Mouse (Mus musculus) embryonic fibroblast, embryonic 13.5 days (primary cell): ENCODE results near the gene Srgap2.

ENCODE experiments used
- CTCF ChIP-seq: IDR thresholded peaks from 2 replicates; pipeline ENCODE4 v1.5.1; 2011; ENCODE audit warnings: mild to moderate bottlenecking, control low read depth, low read length, moderate library complexity, borderline replicate concordance; ENCODE audit not compliant: insufficient read depth
- POLR2A ChIP-seq: IDR thresholded peaks from 2 replicates; pipeline ENCODE4 v1.6.1; 2011; ENCODE audit warnings: low read depth, mild to moderate bottlenecking, control low read depth, low read length, moderate library complexity

DNA sequence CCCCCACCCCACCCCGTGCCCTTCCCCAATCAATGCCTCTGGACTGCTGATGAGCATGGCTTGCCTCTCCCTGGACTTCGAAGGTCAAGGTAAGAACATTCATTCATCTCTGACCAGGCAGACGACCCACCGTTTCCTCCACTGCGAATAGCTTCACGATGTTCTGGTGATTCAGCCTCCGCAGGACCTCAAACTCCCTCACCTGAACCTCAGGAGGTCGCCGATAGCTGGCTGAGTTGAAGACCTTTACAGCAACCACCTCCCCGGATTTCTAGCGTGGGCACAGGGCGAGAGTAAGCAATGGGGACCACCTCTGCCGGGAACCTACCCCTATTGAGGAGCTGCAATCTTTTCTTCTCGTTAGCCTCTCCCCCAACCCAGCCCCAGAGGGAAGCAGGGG lies 251.6 kb downstream of the Srgap2 start:
- TF ChIP-seq CTCF (no peak), POLR2A (no peak)
